Comparison of ENCODE assay signal across 17 mouse cellular contexts in the genomic region with DNA sequence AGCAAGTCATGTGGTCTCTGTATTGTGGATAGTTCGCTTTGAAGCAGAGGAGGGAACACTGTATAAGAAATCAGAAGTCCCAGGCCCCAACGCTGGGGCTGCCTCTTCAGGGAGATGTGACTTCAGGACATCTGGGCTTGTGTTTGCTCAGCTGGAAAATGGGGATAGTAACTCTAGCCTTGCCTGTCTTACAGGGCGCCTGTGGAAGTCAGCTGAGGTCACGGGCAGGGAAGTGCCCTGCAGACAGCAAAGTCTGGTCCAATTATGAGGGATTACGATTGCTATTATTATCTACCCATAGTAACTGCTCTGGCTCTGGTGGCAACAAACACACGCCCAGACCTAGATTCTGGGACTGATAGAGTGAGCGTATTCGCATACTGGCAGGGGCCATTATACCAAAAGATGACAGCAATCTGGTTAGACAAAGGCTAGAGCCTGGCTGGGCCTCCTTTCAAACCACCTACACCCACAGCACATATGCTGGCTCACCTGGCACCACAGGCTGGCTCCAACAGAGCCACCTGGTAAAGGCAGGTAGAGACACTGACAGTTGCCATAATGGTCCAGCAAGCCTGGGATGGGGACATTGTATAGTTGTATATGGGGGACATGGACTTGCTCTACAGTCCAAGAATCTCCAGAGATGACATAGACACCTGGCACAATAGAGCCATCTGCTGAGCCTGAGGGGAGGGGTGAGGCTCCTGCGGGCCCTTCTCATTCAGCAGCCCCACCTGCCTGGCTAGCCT. TPM values are rescaled to one million over a fixed set of nuclear protein-coding genes. Genes with fewer than 3 reads are reported as not detected.
DNase-seq lines count a peak whose midpoint lies in the region; ATAC-seq and TF ChIP-seq lines count a peak whose summit lies in the region.
"Had no signal": no experiment of that assay in that cellular context is flagged by ENCODE, and none has a peak within 500 bp of the region (broad histone marks: within the 10 kb centered on the region; RNA-seq: fewer than 3 reads in every experiment).

No protein-coding gene starts in this region.

- H3K9me3 ChIP-seq in forebrain, embryonic 13.5 days (replicated peaks) = no peaks in the 10 kb centered on the region
- no peaks in the 10 kb centered on the region for H3K9me3 ChIP-seq in forebrain, embryonic 10.5 days
- no peaks in the 10 kb centered on the region for H3K9me3 ChIP-seq in embryonic facial prominence, embryonic 13.5 days

- H3K4me1 ChIP-seq in forebrain, embryonic 13.5 days = peaks cover 54% of the 10 kb centered on the region
- peaks cover 56% of the 10 kb centered on the region for H3K4me1 ChIP-seq in forebrain, embryonic 10.5 days
- peaks cover 95% of the 10 kb centered on the region for H3K4me1 ChIP-seq in cerebellum, adult 2 months (ENCODE audit: control insufficient read depth, insufficient read depth, low read length)
- H3K4me1 ChIP-seq in embryonic facial prominence, embryonic 13.5 days = peaks cover 54% of the 10 kb centered on the region

- no peak for DNase-seq in forebrain, embryonic 10.5 days (ENCODE audit: extremely low spot score, low spot score)
- DNase-seq in layer of hippocampus, adult 9-11 months = peak; percentile 66
- no peak for DNase-seq in layer of hippocampus, postnatal 36 days
- DNase-seq in cerebellum, adult 2 months = peak; percentile 74 to 83
- no peak for DNase-seq in kidney, adult 11 months
- DNase-seq: adrenal gland, postnatal 25 days; B cell, adult 2 months; heart, postnatal 4 days; kidney, postnatal 25 days; lung, adult 2 months; right cerebral cortex, postnatal 14 days; thymus, adult 2 months had no signal

- peaks cover 48% of the 10 kb centered on the region for H3K36me3 ChIP-seq in forebrain, embryonic 13.5 days (ENCODE audit: poor library complexity, severe bottlenecking)
- peaks cover 42% of the 10 kb centered on the region for H3K36me3 ChIP-seq in forebrain, embryonic 10.5 days (replicated peaks)
- peaks cover 72% of the 10 kb centered on the region for H3K36me3 ChIP-seq in embryonic facial prominence, embryonic 13.5 days

- TF ChIP-seq CTCF in cerebellum, adult 2 months (IDR thresholded peaks at IDR 0.05; ENCODE audit: borderline replicate concordance, insufficient read depth, low read depth, low read length) = peak; percentile 16; the same call in 1 of the 2 replicates

- H3K4me3 ChIP-seq in forebrain, embryonic 13.5 days = no peak overlapping the region
- H3K4me3 ChIP-seq in forebrain, embryonic 10.5 days = no peak overlapping the region
- no peak overlapping the region for H3K4me3 ChIP-seq in cerebellum, adult 2 months (replicated peaks; ENCODE audit: insufficient read depth, low read depth, low read length)
- no peak overlapping the region for H3K4me3 ChIP-seq in embryonic facial prominence, embryonic 13.5 days

- TF ChIP-seq POLR2A in cerebellum, adult 2 months (IDR thresholded peaks at IDR 0.05; ENCODE audit: borderline replicate concordance, insufficient read depth, low read length) = no peak

- no peak for ATAC-seq in forebrain, embryonic 13.5 days
- ATAC-seq in embryonic facial prominence, embryonic 13.5 days (ENCODE audit: insufficient number of reproducible peaks, insufficient read depth, low FRiP score, low TSS enrichment, low read depth) = no peak
- no peak for ATAC-seq in megakaryocyte progenitor cell, adult 5-6 weeks (replicated peaks; ENCODE audit: poor library complexity)
- ATAC-seq: inflammation-experienced regulatory T-cells, adult 6 months had no signal

- no peak overlapping the region for H3K9ac ChIP-seq in forebrain, embryonic 13.5 days
- H3K9ac ChIP-seq in embryonic facial prominence, embryonic 13.5 days = no peak overlapping the region

- 0 out of 2 replicates have a peak overlapping the region, but pooled peaks have one; percentile 16 for H3K27ac ChIP-seq in forebrain, embryonic 13.5 days
- no peak overlapping the region for H3K27ac ChIP-seq in forebrain, embryonic 10.5 days
- H3K27ac ChIP-seq in cerebellum, adult 2 months (ENCODE audit: insufficient read depth, low read length) = peak overlapping the region; percentile 48
- peak overlapping the region; percentile 11; the same call in 1 of the 2 replicates for H3K27ac ChIP-seq in embryonic facial prominence, embryonic 13.5 days
- H3K27ac ChIP-seq: macrophage had no signal

- 66% methylated on average over 9 of the region's 9 CpGs for WGBS in forebrain, embryonic 13.5 days
- WGBS in forebrain, embryonic 10.5 days = 65% methylated on average over 9 of the region's 9 CpGs
- WGBS in cerebellum, adult 2 months = 11% methylated on average over 9 of the region's 9 CpGs
- 39% methylated on average over 9 of the region's 9 CpGs for WGBS in embryonic facial prominence, embryonic 13.5 days

- no peaks in the 10 kb centered on the region for H3K27me3 ChIP-seq in forebrain, embryonic 13.5 days
- H3K27me3 ChIP-seq in forebrain, embryonic 10.5 days (ENCODE audit: poor library complexity, severe bottlenecking) = peaks cover 39% of the 10 kb centered on the region
- H3K27me3 ChIP-seq in cerebellum, adult 2 months (ENCODE audit: control insufficient read depth, insufficient read depth, low read length) = no peaks in the 10 kb centered on the region
- H3K27me3 ChIP-seq in embryonic facial prominence, embryonic 13.5 days = no peaks in the 10 kb centered on the region

- H3K4me2 ChIP-seq in forebrain, embryonic 13.5 days = no peak overlapping the region
- H3K4me2 ChIP-seq in embryonic facial prominence, embryonic 13.5 days = no peak overlapping the region

RNA-seq across cellular contexts. Expression of gene Dnmt3a, which starts 31.4 kb away (rescaled TPM):
- polyA plus RNA-seq in forebrain, embryonic 13.5 days (2015; fragmentation: Nextera tagmentation; extraction: Ambion mirVana) = 98.5 and 110 TPM in 2 replicates
- polyA plus RNA-seq in forebrain, embryonic 10.5 days (2016; fragmentation: Nextera tagmentation; extraction: Ambion mirVana) = 117 and 119 TPM in 2 replicates
- total RNA-seq in layer of hippocampus, postnatal 36 days (2021) = 10 to 100 TPM; 75.4 to 79.8 TPM
- polyA plus RNA-seq in cerebellum, adult 2 months (2012; rRNA removed) = 43.2 and 47.6 TPM in 2 replicates
- polyA plus RNA-seq in embryonic facial prominence, embryonic 13.5 days (2015; fragmentation: Nextera tagmentation; extraction: Ambion mirVana) = 168 and 180 TPM in 2 replicates
- total RNA-seq in megakaryocyte progenitor cell, adult 5-6 weeks (2015) = 12.1 and 19.4 TPM in 2 replicates
- 20.4 and 21.8 TPM in 2 replicates for total RNA-seq in megakaryocyte progenitor cell, adult 5-6 weeks (2017)

Comparison
In these comparisons a context has a peak if more than half of its experiments do, and no peak if none do; other contexts are left out.
1. DNase-seq: peak in layer of hippocampus, adult 9-11 months (single experiment) and cerebellum, adult 2 months (2 of 2); none in forebrain, embryonic 10.5 days (single experiment), layer of hippocampus, postnatal 36 days (0 of 2) and kidney, adult 11 months (single experiment).